In genomic region chr2:129512147-129512546, GRCm38 (mm10) we compare ENCODE assay signal across 20 mouse cellular contexts. TPM values are rescaled to one million over a fixed set of nuclear protein-coding genes. Genes with fewer than 3 reads are reported as not detected.
DNase-seq lines count a peak whose midpoint lies in the region; ATAC-seq and TF ChIP-seq lines count a peak whose summit lies in the region.
"Not testable (repeated sequence)": the region's sequence is repeated elsewhere in the genome, so short reads cannot be mapped to it uniquely, and the experiment has no call there.
"Had no signal": no experiment of that assay in that cellular context is flagged by ENCODE, and none has a peak within 500 bp of the region (broad histone marks: within the 10 kb centered on the region; RNA-seq: fewer than 3 reads in every experiment).

No protein-coding gene starts in this region.

- not testable (repeated sequence) for TF ChIP-seq EP300 in liver, postnatal 0 days (IDR thresholded peaks at IDR 0.05; ENCODE audit: low read depth)

- not testable (repeated sequence) for TF ChIP-seq CTCF in liver, postnatal 0 days (IDR thresholded peaks at IDR 0.05; ENCODE audit: low read depth)

- H3K9me3 ChIP-seq in heart, embryonic 15.5 days (replicated peaks); liver, postnatal 0 days (ENCODE audit: low read length): not testable (repeated sequence)

- 51% methylated on average over 7 of the region's 7 CpGs for WGBS in heart, embryonic 15.5 days
- 56% methylated on average over 7 of the region's 7 CpGs for WGBS in liver, postnatal 0 days (ENCODE audit: insufficient replicate concordance)
- 10% methylated on average over 6 of the region's 7 CpGs for WGBS in macrophage (ENCODE audit: missing documents)

- peak; percentile 96 for DNase-seq in heart, adult 11 months
- peak; percentile 34 for DNase-seq in heart, adult 8-10 months (ENCODE audit: low spot score)
- peak; percentile 29 for DNase-seq in heart, postnatal 4 days
- peak; percentile 81 for DNase-seq in layer of hippocampus, adult 9-11 months
- DNase-seq in liver, postnatal 0 days, result peak; percentile 4

- peaks cover 26% of the 10 kb centered on the region for H3K4me1 ChIP-seq in heart, embryonic 15.5 days (replicated peaks)
- peaks cover 16% of the 10 kb centered on the region for H3K4me1 ChIP-seq in liver, postnatal 0 days (ENCODE audit: insufficient read depth)

- H3K36me3 ChIP-seq in heart, embryonic 15.5 days; liver, postnatal 0 days (replicated peaks; ENCODE audit: insufficient read depth, low read length); macrophage (ENCODE audit: inconsistent target): not testable (repeated sequence)

- H3K27ac ChIP-seq in heart, embryonic 15.5 days, result peak overlapping the region; percentile 37; the same call in 1 of the 2 replicates
- H3K27ac ChIP-seq in liver, postnatal 0 days (ENCODE audit: low read depth), result not testable (repeated sequence)
- H3K27ac ChIP-seq in macrophage, result peak overlapping the region; percentile 100

- H3K4me2 ChIP-seq in heart, embryonic 15.5 days; liver, postnatal 0 days (ENCODE audit: low read depth, low read length): not testable (repeated sequence)

- not testable (repeated sequence) for H3K27me3 ChIP-seq in heart, embryonic 15.5 days; liver, postnatal 0 days (ENCODE audit: insufficient read depth, low read length)

- not testable (repeated sequence) for H3K79me2 ChIP-seq in macrophage (ENCODE audit: inconsistent target)

- not testable (repeated sequence) for ATAC-seq in heart, embryonic 15.5 days (replicated peaks; ENCODE audit: insufficient number of reproducible peaks, insufficient read depth, low FRiP score, low read depth); liver, postnatal 0 days

- H3K9ac ChIP-seq in heart, embryonic 15.5 days; liver, postnatal 0 days (replicated peaks): not testable (repeated sequence)

- H3K4me3 ChIP-seq in heart, embryonic 15.5 days; liver, postnatal 0 days (ENCODE audit: low read depth, low read length); macrophage (ENCODE audit: inconsistent target): not testable (repeated sequence)

RNA-seq across cellular contexts. Expression of gene F830045P16Rik, which starts 24.3 kb away (rescaled TPM):
- total RNA-seq in heart, adult 8-10 months (2022), result under 1 TPM in 2 of 4 experiments, not detected in 2; 0.16 to 0.22 TPM
- not detected in 2 replicates for polyA plus RNA-seq in heart, embryonic 15.5 days (2015; fragmentation: Nextera tagmentation; extraction: Ambion mirVana)
- not detected for total RNA-seq in heart, postnatal 4 days (2021)
- not detected in 2 replicates for polyA plus RNA-seq in liver, postnatal 0 days (2015; fragmentation: Nextera tagmentation; extraction: Ambion mirVana)
- total RNA-seq in macrophage (2018; cell fraction: chromatin; rRNA removed), result 1 to 10 TPM in 7 of 26 experiments, under 1 TPM in 14, not detected in 5; 0.25 to 2.4 (median 0.87) TPM
- total RNA-seq in macrophage (2018; cell fraction: cytosol; rRNA removed), result 1 to 10 TPM in 12 of 26 experiments, under 1 TPM in 14; 0.43 to 2.0 (median 0.90) TPM
- 1 to 10 TPM in 14 of 26 experiments, under 1 TPM in 8, not detected in 4; 0.42 to 3.2 (median 1.1) TPM for total RNA-seq in macrophage (2018; cell fraction: nucleus; rRNA removed)
- 0.26 to 1.1 TPM (median 0.55 TPM) in 3 replicates for polyA plus RNA-seq in macrophage (2018)
- total RNA-seq: adrenal gland, adult 2 months; adrenal gland, postnatal 10 days; adrenal gland, postnatal 25 days; adrenal gland, postnatal 4 days; ES-E14; MEL had no signal
- polyA plus RNA-seq: adrenal gland, adult 2 months; C2C12; cortical plate, adult 2 months; embryonic facial prominence, embryonic 10.5 days; embryonic facial prominence, embryonic 12.5 days; forebrain, embryonic 11.5 days; forebrain, embryonic 13.5 days; forebrain, embryonic 15.5 days had no signal

Comparison
In these comparisons a context has a peak if more than half of its experiments do, and no peak if none do; other contexts are left out.
1. DNase-seq: peak in every context shown above with its lines; median percentile 96 in heart, adult 11 months; 81 in layer of hippocampus, adult 9-11 months; 34 in heart, adult 8-10 months; 29 in heart, postnatal 4 days; 4 in liver, postnatal 0 days.